Comparison of ENCODE assay signal across 8 mouse cellular contexts in genomic region chr4:118135414-118135813, GRCm38 (mm10). TPM values are rescaled to one million over a fixed set of nuclear protein-coding genes. Genes with fewer than 3 reads are reported as not detected.
A peak's percentile ranks its signal among the peaks of the same experiment; 100 is the strongest.
DNase-seq lines count a peak whose midpoint lies in the region; ATAC-seq and TF ChIP-seq lines count a peak whose summit lies in the region.

No protein-coding gene starts in this region.

- no peaks in the 10 kb centered on the region for H3K27me3 ChIP-seq in liver, adult 2 months (ENCODE audit: control insufficient read depth, insufficient read depth, low read length)
- no peaks in the 10 kb centered on the region for H3K27me3 ChIP-seq in embryonic facial prominence, embryonic 13.5 days
- H3K27me3 ChIP-seq in limb, embryonic 10.5 days (ENCODE audit: low read depth, poor library complexity, severe bottlenecking): no peaks in the 10 kb centered on the region
- H3K27me3 ChIP-seq in neural tube, embryonic 14.5 days (ENCODE audit: control insufficient read depth, insufficient read depth, low read length): no peaks in the 10 kb centered on the region

- no peak for TF ChIP-seq POLR2A in liver, adult 2 months (IDR thresholded peaks at IDR 0.05; ENCODE audit: extremely low read depth, insufficient read depth, low read length)

- no peaks in the 10 kb centered on the region for H3K36me3 ChIP-seq in liver, adult 2 months (ENCODE audit: control insufficient read depth, insufficient read depth, low read length)
- peaks cover 44% of the 10 kb centered on the region for H3K36me3 ChIP-seq in embryonic facial prominence, embryonic 13.5 days
- H3K36me3 ChIP-seq in limb, embryonic 10.5 days: peaks cover 55% of the 10 kb centered on the region
- peaks cover 35% of the 10 kb centered on the region for H3K36me3 ChIP-seq in neural tube, embryonic 14.5 days (ENCODE audit: control insufficient read depth, insufficient read depth, low read length)

- no peak overlapping the region for H3K4me3 ChIP-seq in liver, adult 2 months (ENCODE audit: insufficient read depth, low read depth, low read length)
- H3K4me3 ChIP-seq in embryonic facial prominence, embryonic 13.5 days: peak overlapping the region; percentile 97
- H3K4me3 ChIP-seq in limb, embryonic 10.5 days: peak overlapping the region; percentile 99
- peak overlapping the region; percentile 95 for H3K4me3 ChIP-seq in neural tube, embryonic 14.5 days (ENCODE audit: low read depth, low read length)

- ATAC-seq in embryonic facial prominence, embryonic 13.5 days (ENCODE audit: insufficient number of reproducible peaks, insufficient read depth, low FRiP score, low TSS enrichment, low read depth): no peak
- no peak for ATAC-seq in neural tube, embryonic 14.5 days (ENCODE audit: low read depth)
- no peak; the same call in 1 of the 2 replicates for ATAC-seq in cerebellum, adult (ENCODE audit: insufficient number of reproducible peaks, low FRiP score, low TSS enrichment)

- peak overlapping the region; percentile 79 for H3K27ac ChIP-seq in liver, adult 2 months (replicated peaks; ENCODE audit: insufficient read depth, low read depth, low read length)
- H3K27ac ChIP-seq in embryonic facial prominence, embryonic 13.5 days: peak overlapping the region; percentile 80
- peak overlapping the region; percentile 94 for H3K27ac ChIP-seq in limb, embryonic 10.5 days
- H3K27ac ChIP-seq in neural tube, embryonic 14.5 days (ENCODE audit: low read depth, low read length): peak overlapping the region; percentile 64; the same call in 1 of the 2 replicates

- H3K9ac ChIP-seq in liver, adult 2 months (ENCODE audit: low read depth, low read length): peak overlapping the region; percentile 68; the same call in 1 of the 2 replicates
- peak overlapping the region; percentile 93; the same call in 1 of the 2 replicates for H3K9ac ChIP-seq in embryonic facial prominence, embryonic 13.5 days
- peak overlapping the region; percentile 90 for H3K9ac ChIP-seq in neural tube, embryonic 14.5 days (replicated peaks; ENCODE audit: low read depth, low read length)

- peak overlapping the region; percentile 80 for H3K4me2 ChIP-seq in embryonic facial prominence, embryonic 13.5 days
- H3K4me2 ChIP-seq in neural tube, embryonic 14.5 days (ENCODE audit: low read depth, low read length): peak overlapping the region; percentile 80

- 76% methylated on average over 1 of the region's 1 CpGs for WGBS in liver, adult 2 months
- WGBS in embryonic facial prominence, embryonic 13.5 days: 93% methylated on average over 1 of the region's 1 CpGs
- 90% methylated on average over 1 of the region's 1 CpGs for WGBS in limb, embryonic 10.5 days
- 88% methylated on average over 1 of the region's 1 CpGs for WGBS in neural tube, embryonic 14.5 days

- H3K4me1 ChIP-seq in liver, adult 2 months (ENCODE audit: control insufficient read depth, insufficient read depth, low read length): peaks cover 32% of the 10 kb centered on the region
- H3K4me1 ChIP-seq in embryonic facial prominence, embryonic 13.5 days: peaks cover 19% of the 10 kb centered on the region
- peaks cover 28% of the 10 kb centered on the region for H3K4me1 ChIP-seq in limb, embryonic 10.5 days
- H3K4me1 ChIP-seq in neural tube, embryonic 14.5 days (ENCODE audit: control insufficient read depth, insufficient read depth, low read length): peaks cover 13% of the 10 kb centered on the region

- no peaks in the 10 kb centered on the region for H3K9me3 ChIP-seq in embryonic facial prominence, embryonic 13.5 days
- no peaks in the 10 kb centered on the region for H3K9me3 ChIP-seq in limb, embryonic 10.5 days (replicated peaks)
- H3K9me3 ChIP-seq in neural tube, embryonic 14.5 days (ENCODE audit: control insufficient read depth, low read length): no peaks in the 10 kb centered on the region

- DNase-seq in liver, adult 2 months (ENCODE audit: extremely low read depth, low read depth, low spot score): no peak
- no peak for DNase-seq in liver
- DNase-seq in limb, embryonic 10.5 days (ENCODE audit: low spot score): no peak
- no peak for DNase-seq in urinary bladder, postnatal 10 days (ENCODE audit: low spot score)
- no peak for DNase-seq in urinary bladder, adult 18-20 months (ENCODE audit: low spot score in 2 of 2)

- TF ChIP-seq CTCF in liver, adult 2 months (IDR thresholded peaks at IDR 0.05; ENCODE audit: low read depth, low read length): no peak

- H3K79me2 ChIP-seq in liver, adult 2 months (ENCODE audit: control insufficient read depth, insufficient read depth, low read length): peaks cover 14% of the 10 kb centered on the region

RNA-seq across cellular contexts. Expression of gene St3gal3, which starts 0.7 kb away (rescaled TPM):
- total RNA-seq in liver, adult 2 months (2014; rRNA removed): 27.9 and 38.3 TPM in 2 replicates
- 44.9 and 47.5 TPM in 2 replicates for polyA plus RNA-seq in liver, adult 2 months (2012; rRNA removed)
- 9.8 and 10.0 TPM in 2 replicates for polyA plus RNA-seq in embryonic facial prominence, embryonic 13.5 days (2015; fragmentation: Nextera tagmentation; extraction: Ambion mirVana)
- 6.8 and 7.2 TPM in 2 replicates for polyA plus RNA-seq in limb, embryonic 10.5 days (2016; fragmentation: Nextera tagmentation; extraction: Ambion mirVana)
- 10.0 and 10.6 TPM in 2 replicates for polyA plus RNA-seq in neural tube, embryonic 14.5 days (2014; fragmentation: Nextera tagmentation; extraction: Ambion mirVana)

RNA-seq across cellular contexts. Expression of gene Kdm4a, which starts 44.4 kb away (rescaled TPM):
- total RNA-seq in liver, adult 2 months (2014; rRNA removed): 10.5 and 14.2 TPM in 2 replicates
- 10.9 and 15.3 TPM in 2 replicates for polyA plus RNA-seq in liver, adult 2 months (2012; rRNA removed)
- polyA plus RNA-seq in embryonic facial prominence, embryonic 13.5 days (2015; fragmentation: Nextera tagmentation; extraction: Ambion mirVana): 55.0 and 56.9 TPM in 2 replicates
- polyA plus RNA-seq in limb, embryonic 10.5 days (2016; fragmentation: Nextera tagmentation; extraction: Ambion mirVana): 33.7 and 42.7 TPM in 2 replicates
- polyA plus RNA-seq in neural tube, embryonic 14.5 days (2014; fragmentation: Nextera tagmentation; extraction: Ambion mirVana): 55.8 and 58.6 TPM in 2 replicates
